Mouse (Mus musculus) heart, embryonic 12.5 days (tissue): ENCODE data around the gene Klhl25. TPM values are rescaled to one million over a fixed set of nuclear protein-coding genes. Genes with fewer than 3 reads are reported as not detected.
"Not testable (repeated sequence)": the region's sequence is repeated elsewhere in the genome, so short reads cannot be mapped to it uniquely, and the experiment has no call there.

Source experiments
- ATAC-seq: fragments of 200-750 bp; cut with Nextera tagmentation; 2 replicates; pipeline ENCODE4 v1.8.0; 2017; ENCODE audit warnings: moderate TSS enrichment, moderate library complexity; ENCODE audit not compliant: insufficient number of reproducible peaks, low FRiP score
- H3K27ac ChIP-seq: fragments of 300-500 bp; sonication (generic); 2 replicates; pipeline ENCODE4 v1.5.1; 2016; ENCODE audit warnings: mild to moderate bottlenecking, moderate library complexity; ENCODE audit not compliant: poor library complexity, severe bottlenecking
- H3K27me3 ChIP-seq: fragments of 300-500 bp; sonication (generic); replicated peaks from 2 replicates; pipeline ENCODE4 v1.6.1; 2016; ENCODE audit warnings: mild to moderate bottlenecking, moderate library complexity
- H3K36me3 ChIP-seq: fragments of 300-500 bp; sonication (generic); 2 replicates; pipeline ENCODE4 v1.6.1; 2016; ENCODE audit warnings: mild to moderate bottlenecking, moderate library complexity
- H3K4me1 ChIP-seq: fragments of 300-500 bp; sonication (generic); replicated peaks from 2 replicates; pipeline ENCODE4 v1.6.1; 2016; ENCODE audit warnings: mild to moderate bottlenecking
- H3K4me2 ChIP-seq: fragments of 300-500 bp; sonication (generic); 2 replicates; pipeline ENCODE4 v1.6.1; 2016; ENCODE audit warnings: mild to moderate bottlenecking, moderate library complexity
- H3K4me3 ChIP-seq: fragments of 300-500 bp; sonication (generic); 2 replicates; pipeline ENCODE4 v1.5.1; 2016; ENCODE audit warnings: mild to moderate bottlenecking
- H3K9ac ChIP-seq: fragments of 300-500 bp; sonication (generic); 2 replicates; pipeline ENCODE4 v1.6.1; 2016; ENCODE audit warnings: mild to moderate bottlenecking, moderate library complexity
- H3K9me3 ChIP-seq: fragments of 300-500 bp; sonication (generic); replicated peaks from 2 replicates; pipeline ENCODE4 v1.6.1; 2016; ENCODE audit warnings: mild to moderate bottlenecking, moderate library complexity
- WGBS: fragments of 180-500 bp; shearing (Covaris S2); methylation state at CpG from one replicate; pipeline ENCODE4 v1.1.7; 2016; 5-methylcytosine and 5-hydroxymethylcytosine counted together
- polyA plus RNA-seq: library from polyadenylated mRNA; unstranded; fragments of >200 nt; fragmentation: Nextera tagmentation; extraction: Ambion mirVana; gene quantifications from 2 replicates; pipeline ENCODE4 v1.2.1, GENCODE M21; 2016

Klhl25 gene
- polyA plus RNA-seq, 1 experiment from 2014 or later = 12.0 TPM

DNA sequence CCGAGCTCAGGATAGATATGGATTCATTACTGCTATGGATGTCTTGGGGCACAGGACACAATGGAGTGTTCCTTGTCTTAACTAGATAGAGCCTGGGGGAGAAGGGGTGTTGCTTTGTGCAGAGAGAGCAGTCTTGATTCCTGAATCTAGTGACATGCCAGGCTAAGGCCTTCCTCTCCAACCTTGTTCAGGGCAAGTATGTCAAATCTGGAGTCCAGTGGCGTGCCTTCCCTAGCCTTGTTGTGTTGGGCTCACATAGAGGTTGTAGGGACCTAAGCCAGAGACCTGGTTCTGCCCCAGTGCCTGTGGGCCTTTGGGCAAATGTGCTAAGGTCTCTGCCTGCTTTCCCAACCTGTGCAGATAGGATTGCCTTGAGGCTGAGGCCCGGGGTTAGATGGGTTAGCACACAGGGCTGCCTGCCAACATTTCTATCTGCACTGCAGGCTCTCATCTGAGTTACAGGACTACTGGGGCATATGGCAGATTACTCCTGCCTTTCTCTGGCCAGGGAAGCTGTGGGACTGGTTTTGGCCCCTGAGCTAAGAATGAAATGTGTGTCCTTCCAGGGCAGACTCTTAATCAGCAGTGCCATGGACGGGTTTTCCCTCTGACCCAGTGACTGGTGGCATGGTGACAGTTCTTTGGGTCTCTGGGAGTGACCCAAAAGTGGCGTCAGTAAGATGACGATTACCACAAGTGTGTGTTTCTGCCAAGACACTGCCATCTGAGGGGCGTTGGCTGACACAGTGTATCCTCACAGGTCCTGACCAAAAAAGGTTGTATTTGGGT lies 13.7 kb downstream of the Klhl25 start:
- Histone ChIP-seq H3K9me3 (0 out of 2 replicates have a peak, but pooled peaks cover 13% of the 10 kb centered on the region), H3K36me3 (peaks cover 47% of the 10 kb centered on the region), H3K4me1 (peaks cover 25% of the 10 kb centered on the region)
- H3K4me2 ChIP-seq, ATAC-seq, H3K27me3 ChIP-seq, H3K9ac ChIP-seq, H3K4me3 ChIP-seq, H3K27ac ChIP-seq: not testable (repeated sequence)
- WGBS = 72% methylated on average over 7 of the region's 7 CpGs

DNA sequence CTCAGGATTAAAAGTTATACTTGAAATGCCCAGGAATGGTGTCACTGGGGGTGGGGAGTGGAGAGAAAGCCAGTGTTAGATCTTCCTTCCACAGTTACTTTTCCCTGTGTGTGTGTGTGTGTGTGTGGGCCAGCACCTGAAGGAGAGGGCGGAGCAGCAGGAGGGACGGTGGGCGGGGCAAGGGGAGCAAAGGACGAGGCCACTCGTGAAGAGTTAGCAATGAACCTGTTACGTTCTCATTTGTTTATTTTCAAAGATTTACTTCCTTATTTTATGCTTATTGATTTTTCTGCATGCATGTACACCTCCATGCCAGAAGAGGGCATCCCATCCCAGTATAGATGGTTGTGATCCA lies 14.3 kb downstream of the Klhl25 start:
- not testable (repeated sequence) for H3K4me2 ChIP-seq, H3K27ac ChIP-seq, H3K4me3 ChIP-seq, H3K9ac ChIP-seq, ATAC-seq, H3K27me3 ChIP-seq
- H3K36me3 ChIP-seq = peaks cover 53% of the 10 kb centered on the region
- peaks cover 25% of the 10 kb centered on the region for H3K4me1 ChIP-seq
- WGBS = 89% methylated on average over 6 of the region's 6 CpGs
- 0 out of 2 replicates have a peak, but pooled peaks cover 13% of the 10 kb centered on the region for H3K9me3 ChIP-seq

DNA sequence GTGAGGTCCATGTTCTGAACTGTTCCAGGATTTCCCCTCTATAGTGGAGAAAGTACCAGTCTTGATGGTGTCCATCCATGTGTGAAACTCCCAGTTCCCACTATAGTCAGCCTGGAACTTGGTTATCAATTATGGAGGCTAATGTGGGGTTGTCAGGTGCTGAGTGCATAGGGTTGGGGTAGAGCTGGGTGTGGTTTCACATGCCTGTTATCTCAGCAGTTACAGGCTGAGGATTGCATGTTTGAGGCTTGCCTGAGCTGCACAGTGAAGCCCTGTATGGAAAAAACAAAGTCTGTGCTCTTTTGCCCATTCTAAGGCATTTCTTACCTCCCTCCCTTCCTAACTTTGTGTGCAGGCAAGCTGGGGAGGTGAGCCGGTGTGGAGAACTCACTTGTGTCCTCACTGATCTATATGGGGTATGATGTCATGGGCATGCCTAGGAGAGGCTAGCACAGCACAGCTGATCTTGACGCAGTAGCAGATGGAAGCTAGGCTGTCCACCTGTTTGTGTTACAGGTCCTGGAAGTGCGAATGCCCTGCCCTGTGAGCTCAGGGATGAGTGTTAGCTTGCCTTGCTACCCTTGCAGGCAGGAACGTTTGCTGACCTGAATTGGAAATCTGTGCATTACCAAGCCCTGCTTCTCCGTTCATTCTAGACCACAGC lies 15.3 kb downstream of the Klhl25 start:
- H3K9me3 ChIP-seq = 0 out of 2 replicates have a peak, but pooled peaks cover 13% of the 10 kb centered on the region
- H3K4me2 ChIP-seq, H3K27me3 ChIP-seq, ATAC-seq, H3K9ac ChIP-seq, H3K27ac ChIP-seq, H3K4me3 ChIP-seq: not testable (repeated sequence)
- WGBS = 86% methylated on average over 5 of the region's 5 CpGs
- H3K4me1 ChIP-seq = peaks cover 25% of the 10 kb centered on the region
- peaks cover 57% of the 10 kb centered on the region for H3K36me3 ChIP-seq

DNA sequence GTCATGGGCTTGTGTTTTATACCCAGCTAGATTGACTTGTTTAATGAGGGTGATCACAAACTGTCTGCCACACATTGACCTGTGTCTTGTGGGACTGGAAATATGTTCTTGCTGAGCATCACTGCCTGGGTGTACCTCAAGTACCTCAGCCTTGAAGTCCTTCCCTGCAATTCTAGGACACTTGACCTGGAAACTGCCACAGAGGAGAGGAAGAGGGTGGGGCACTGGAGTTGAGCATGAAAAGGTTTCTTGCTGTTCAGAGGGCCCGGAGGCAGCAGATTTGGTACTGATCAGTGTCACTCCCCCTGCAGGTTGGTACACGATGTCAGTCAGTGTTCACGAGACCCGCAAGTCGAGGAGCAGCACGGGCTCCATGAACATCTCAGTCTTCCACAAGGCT lies 16.9 kb downstream of the Klhl25 start:
- H3K4me1 ChIP-seq = peaks cover 18% of the 10 kb centered on the region
- H3K27ac ChIP-seq = no peak overlapping the region
- no peak overlapping the region for H3K4me2 ChIP-seq
- no peak overlapping the region for H3K9ac ChIP-seq
- H3K27me3 ChIP-seq = no peaks in the 10 kb centered on the region
- no peak overlapping the region for H3K4me3 ChIP-seq
- WGBS = 94% methylated on average over 6 of the region's 6 CpGs
- ATAC-seq = no peak
- H3K9me3 ChIP-seq = 0 out of 2 replicates have a peak, but pooled peaks cover 13% of the 10 kb centered on the region
- peaks cover 61% of the 10 kb centered on the region for H3K36me3 ChIP-seq

DNA sequence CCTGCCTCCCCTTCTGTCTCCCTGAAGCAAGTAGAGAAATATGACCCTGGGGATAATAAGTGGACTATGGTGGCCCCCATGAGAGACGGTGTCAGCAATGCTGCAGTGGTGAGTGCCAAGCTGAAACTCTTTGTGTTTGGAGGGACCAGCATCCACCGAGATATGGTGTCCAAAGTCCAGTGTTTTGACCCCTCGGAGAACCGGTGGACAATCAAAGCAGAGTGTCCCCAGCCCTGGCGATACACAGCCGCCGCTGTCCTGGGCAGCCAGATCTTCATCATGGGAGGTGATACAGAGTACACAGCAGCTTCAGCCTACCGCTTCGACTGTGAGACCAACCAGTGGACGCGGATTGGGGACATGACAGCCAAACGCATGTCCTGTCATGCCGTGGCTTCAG lies 18.4 kb downstream of the Klhl25 start:
- Histone ChIP-seq H3K9me3 (0 out of 2 replicates have a peak, but pooled peaks cover 13% of the 10 kb centered on the region), H3K4me2 (no peak overlapping the region), H3K36me3 (peaks cover 66% of the 10 kb centered on the region), H3K27me3 (no peaks in the 10 kb centered on the region), H3K4me3 (no peak overlapping the region), H3K4me1 (peaks cover 21% of the 10 kb centered on the region), H3K27ac (no peak overlapping the region), H3K9ac (no peak overlapping the region)
- no peak for ATAC-seq
- 89% methylated on average over 13 of the region's 13 CpGs for WGBS

- Histone ChIP-seq H3K36me3 (peaks cover 73% of the 10 kb centered on the region), H3K9me3 (0 out of 2 replicates have a peak, but pooled peaks cover 13% of the 10 kb centered on the region), H3K4me2 (no peak overlapping the region), H3K9ac (no peak overlapping the region), H3K4me1 (peaks cover 13% of the 10 kb centered on the region; the same call in 1 of the 2 replicates), H3K27ac (no peak overlapping the region), H3K27me3 (no peaks in the 10 kb centered on the region), H3K4me3 (no peak overlapping the region)
- no peak for ATAC-seq
- WGBS = 83% methylated on average over 2 of the region's 2 CpGs
Observed at GRCm38 (mm10) chr7:75868687-75869086, 20.6 kb downstream of the Klhl25 start.

GRCm38 (mm10) chr7:75870551-75870950 lies 22.4 kb downstream of the Klhl25 start:
- Histone ChIP-seq H3K9me3 (no peaks in the 10 kb centered on the region), H3K27me3 (no peaks in the 10 kb centered on the region), H3K4me1 (peaks cover 13% of the 10 kb centered on the region; the same call in 1 of the 2 replicates), H3K27ac (no peak overlapping the region), H3K4me3 (no peak overlapping the region), H3K4me2 (no peak overlapping the region), H3K9ac (no peak overlapping the region), H3K36me3 (peaks cover 71% of the 10 kb centered on the region)
- 79% methylated on average over 9 of the region's 9 CpGs for WGBS
- no peak for ATAC-seq

- Histone ChIP-seq H3K4me1 (peaks cover 13% of the 10 kb centered on the region; the same call in 1 of the 2 replicates), H3K27ac (no peak overlapping the region), H3K27me3 (no peaks in the 10 kb centered on the region), H3K9me3 (no peaks in the 10 kb centered on the region), H3K4me3 (no peak overlapping the region), H3K36me3 (peaks cover 54% of the 10 kb centered on the region), H3K9ac (no peak overlapping the region), H3K4me2 (no peak overlapping the region)
- no peak for ATAC-seq
- WGBS = 68% methylated on average over 5 of the region's 5 CpGs
Observed at GRCm38 (mm10) chr7:75872255-75872654, 24.1 kb downstream of the Klhl25 start.

DNA sequence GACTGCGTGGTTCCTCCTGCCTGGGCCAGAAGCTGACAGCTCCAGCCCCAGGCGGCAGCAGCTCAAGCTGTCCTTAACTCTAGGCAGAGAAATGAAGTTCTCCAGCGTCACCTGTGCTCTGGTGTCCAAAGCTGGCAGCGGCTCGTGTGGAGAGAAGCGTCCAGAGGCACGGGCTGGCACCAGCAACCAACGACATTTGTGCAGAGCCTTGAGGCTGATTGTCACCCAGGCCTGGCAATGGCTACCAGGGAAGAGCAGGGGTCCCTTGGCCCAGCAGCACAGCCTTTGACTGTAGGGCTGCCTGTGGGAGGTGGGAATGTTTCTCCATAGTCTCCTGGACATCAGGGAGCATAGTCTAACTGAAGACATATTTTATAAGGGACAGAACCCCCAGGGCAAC lies 24.6 kb downstream of the Klhl25 start:
- no peak for ATAC-seq
- Histone ChIP-seq H3K4me1 (peaks cover 13% of the 10 kb centered on the region; the same call in 1 of the 2 replicates), H3K9me3 (no peaks in the 10 kb centered on the region), H3K27ac (no peak overlapping the region), H3K27me3 (no peaks in the 10 kb centered on the region), H3K9ac (no peak overlapping the region), H3K4me3 (no peak overlapping the region), H3K4me2 (no peak overlapping the region), H3K36me3 (peaks cover 49% of the 10 kb centered on the region)
- WGBS = 83% methylated on average over 8 of the region's 8 CpGs

DNA sequence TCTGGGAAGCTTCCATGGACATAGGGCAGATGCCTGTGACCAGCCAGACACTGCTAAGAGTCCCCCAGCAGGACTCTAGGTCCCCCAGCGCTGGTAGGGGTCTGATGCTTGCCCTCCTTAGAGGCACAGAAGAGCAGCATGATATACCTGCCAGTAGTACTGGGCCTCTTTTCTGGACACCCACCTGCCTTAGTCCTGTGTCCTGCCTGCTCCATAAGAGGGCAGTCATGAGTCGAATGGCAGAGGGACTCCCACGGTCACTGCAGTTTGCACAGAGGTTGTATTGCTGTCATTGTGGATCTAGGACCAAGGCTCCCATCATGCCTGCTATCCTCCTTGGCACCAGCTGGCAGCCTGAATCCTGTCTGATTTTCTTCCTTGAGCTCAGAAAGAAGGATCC lies 25.1 kb downstream of the Klhl25 start:
- Histone ChIP-seq H3K4me3 (no peak overlapping the region), H3K4me2 (no peak overlapping the region), H3K4me1 (peaks cover 13% of the 10 kb centered on the region; the same call in 1 of the 2 replicates), H3K9me3 (no peaks in the 10 kb centered on the region), H3K27me3 (no peaks in the 10 kb centered on the region), H3K36me3 (peaks cover 48% of the 10 kb centered on the region), H3K9ac (no peak overlapping the region), H3K27ac (no peak overlapping the region)
- no peak for ATAC-seq
- WGBS = 72% methylated on average over 3 of the region's 3 CpGs

- Histone ChIP-seq H3K27me3 (no peaks in the 10 kb centered on the region), H3K9ac (no peak overlapping the region), H3K4me3 (no peak overlapping the region), H3K36me3 (peaks cover 44% of the 10 kb centered on the region), H3K4me1 (peaks cover 13% of the 10 kb centered on the region; the same call in 1 of the 2 replicates), H3K27ac (no peak overlapping the region), H3K4me2 (no peak overlapping the region), H3K9me3 (no peaks in the 10 kb centered on the region)
- WGBS = 85% methylated on average over 7 of the region's 7 CpGs
- ATAC-seq = no peak
Observed at GRCm38 (mm10) chr7:75873746-75874145, 25.6 kb downstream of the Klhl25 start.
